Mouse (Mus musculus) lung, embryonic 16.5 days (tissue): ENCODE data around the gene Prkca. TPM values are rescaled to one million over a fixed set of nuclear protein-coding genes. Genes with fewer than 3 reads are reported as not detected.

Experiments
- ATAC-seq: fragments of 200-750 bp; cut with Nextera tagmentation; 2 replicates; pipeline ENCODE4 v1.8.0; 2017; ENCODE audit warnings: low read depth, mild to moderate bottlenecking, moderate library complexity
- H3K27ac ChIP-seq: fragments of 300-500 bp; sonication (generic); 2 replicates; pipeline ENCODE4 v1.5.1; 2014; ENCODE audit warnings: mild to moderate bottlenecking, control low read depth, low read length
- H3K27me3 ChIP-seq: fragments of 300-500 bp; sonication (generic); 2 replicates; pipeline ENCODE4 v1.6.1; 2014; ENCODE audit warnings: low read depth, low read length, mixed read lengths; ENCODE audit not compliant: control insufficient read depth, insufficient read depth
- H3K36me3 ChIP-seq: fragments of 300-500 bp; sonication (generic); 2 replicates; pipeline ENCODE4 v1.6.1; 2014; ENCODE audit warnings: low read length; ENCODE audit not compliant: control insufficient read depth, insufficient read depth
- H3K4me1 ChIP-seq: fragments of 300-500 bp; sonication (generic); replicated peaks from 2 replicates; pipeline ENCODE4 v1.6.1; 2014; ENCODE audit warnings: low read length, mixed read lengths; ENCODE audit not compliant: control insufficient read depth, insufficient read depth
- H3K4me2 ChIP-seq: fragments of 300-500 bp; sonication (generic); 2 replicates; pipeline ENCODE4 v1.6.1; 2014; ENCODE audit warnings: low read depth, low read length, control low read depth
- H3K4me3 ChIP-seq: fragments of 300-500 bp; sonication (generic); 2 replicates; pipeline ENCODE4 v1.5.1; 2014; ENCODE audit warnings: mild to moderate bottlenecking, low read length, control low read depth
- H3K9ac ChIP-seq: fragments of 300-500 bp; sonication (generic); 2 replicates; pipeline ENCODE4 v1.6.1; 2014; ENCODE audit warnings: low read length, control low read depth
- H3K9me3 ChIP-seq: fragments of 300-500 bp; sonication (generic); 2 replicates; pipeline ENCODE4 v1.6.1; 2016; ENCODE audit warnings: low read length; ENCODE audit not compliant: control insufficient read depth
- WGBS: fragments of 180-500 bp; shearing (Covaris S2); extraction: QIAGEN DNeasy Blood & Tissue Kit; methylation state at CpG from one replicate; pipeline ENCODE4 v1.1.7; 2014; 5-methylcytosine and 5-hydroxymethylcytosine counted together
- polyA plus RNA-seq: library from polyadenylated mRNA; unstranded; fragments of >200 nt; fragmentation: Nextera tagmentation; extraction: Ambion mirVana; gene quantifications from 2 replicates; pipeline ENCODE4 v1.2.1, GENCODE M21; 2015

Prkca gene
- polyA plus RNA-seq, 1 experiment from 2014 or later, result 10.1 TPM

- Histone ChIP-seq H3K4me2 (no peak overlapping the region), H3K27me3 (peaks cover 12% of the 10 kb centered on the region; the same call in 1 of the 2 replicates), H3K9ac (no peak overlapping the region), H3K27ac (no peak overlapping the region), H3K36me3 (no peaks in the 10 kb centered on the region), H3K9me3 (no peaks in the 10 kb centered on the region), H3K4me3 (no peak overlapping the region), H3K4me1 (no peaks in the 10 kb centered on the region)
- ATAC-seq, result no peak
- 52% methylated on average over 3 of the region's 3 CpGs for WGBS
Measured at GRCm38 (mm10) chr11:107913317-107913716, 430.4 kb downstream of the Prkca start.

GRCm38 (mm10) chr11:107905364-107905763 is 438.4 kb downstream of the Prkca start:
- no peak for ATAC-seq

DNA sequence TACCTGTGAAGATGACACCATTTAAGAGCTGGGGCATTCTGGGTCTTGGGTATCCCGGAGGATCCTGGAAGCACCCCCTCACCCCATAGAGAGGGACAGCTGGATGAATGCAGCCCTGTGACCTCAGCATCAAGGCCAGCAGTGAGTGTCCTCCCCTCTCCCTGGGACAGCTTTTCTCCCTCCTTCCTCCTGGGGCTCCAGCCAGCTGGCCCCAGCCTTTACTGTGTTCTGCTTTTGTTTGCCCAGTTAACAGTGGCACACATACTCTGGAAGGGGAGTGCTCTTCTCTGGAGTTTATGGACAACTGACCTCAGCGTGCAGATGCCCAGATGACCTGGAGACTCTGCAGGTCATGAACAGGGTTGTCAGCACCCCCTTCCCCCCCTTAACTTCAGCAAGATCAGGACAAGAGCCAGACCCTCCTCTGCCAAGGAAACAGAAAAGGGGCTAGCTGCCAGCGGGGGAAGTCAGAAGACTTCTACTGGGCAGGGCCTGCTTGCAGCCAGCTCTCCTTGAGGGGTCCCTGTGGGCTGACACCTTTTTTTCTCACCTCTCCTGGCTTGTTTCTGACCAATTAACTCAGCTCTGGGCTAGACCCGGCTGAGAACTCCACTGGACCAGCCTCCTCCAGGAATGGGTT is 439.6 kb downstream of the Prkca start:
- no peaks in the 10 kb centered on the region for H3K36me3 ChIP-seq
- no peak overlapping the region for H3K27ac ChIP-seq
- H3K4me3 ChIP-seq, result no peak overlapping the region
- 18% methylated on average over 4 of the region's 4 CpGs for WGBS
- no peaks in the 10 kb centered on the region for H3K4me1 ChIP-seq
- H3K9me3 ChIP-seq, result no peaks in the 10 kb centered on the region
- no peak overlapping the region for H3K4me2 ChIP-seq
- no peaks in the 10 kb centered on the region for H3K27me3 ChIP-seq
- no peak; the same call in 1 of the 2 replicates for ATAC-seq
- no peak overlapping the region for H3K9ac ChIP-seq

More at GRCm38 (mm10) chr11:107905364-107905763, 438.4 kb downstream of the Prkca start:
- H3K27ac ChIP-seq, result no peak overlapping the region
- H3K9ac ChIP-seq, result no peak overlapping the region
- H3K4me1 ChIP-seq, result no peaks in the 10 kb centered on the region
- H3K9me3 ChIP-seq, result no peaks in the 10 kb centered on the region
- H3K4me2 ChIP-seq, result no peak overlapping the region
- H3K36me3 ChIP-seq, result no peaks in the 10 kb centered on the region
- no peak overlapping the region for H3K4me3 ChIP-seq
- H3K27me3 ChIP-seq, result no peaks in the 10 kb centered on the region
- 72% methylated on average over 9 of the region's 9 CpGs for WGBS

- no peak overlapping the region for H3K4me2 ChIP-seq
- H3K9me3 ChIP-seq, result no peaks in the 10 kb centered on the region
- no peak overlapping the region for H3K4me3 ChIP-seq
- no peak overlapping the region for H3K9ac ChIP-seq
- no peak overlapping the region for H3K27ac ChIP-seq
- WGBS, result 38% methylated on average over 4 of the region's 4 CpGs
- no peaks in the 10 kb centered on the region for H3K36me3 ChIP-seq
- no peak for ATAC-seq
- H3K4me1 ChIP-seq, result no peaks in the 10 kb centered on the region
- no peaks in the 10 kb centered on the region for H3K27me3 ChIP-seq
Measured at GRCm38 (mm10) chr11:107900470-107900869, 443.3 kb downstream of the Prkca start.

- WGBS, result 51% methylated on average over 2 of the region's 2 CpGs
Measured at GRCm38 (mm10) chr11:107898698-107899097, 445.0 kb downstream of the Prkca start.

DNA sequence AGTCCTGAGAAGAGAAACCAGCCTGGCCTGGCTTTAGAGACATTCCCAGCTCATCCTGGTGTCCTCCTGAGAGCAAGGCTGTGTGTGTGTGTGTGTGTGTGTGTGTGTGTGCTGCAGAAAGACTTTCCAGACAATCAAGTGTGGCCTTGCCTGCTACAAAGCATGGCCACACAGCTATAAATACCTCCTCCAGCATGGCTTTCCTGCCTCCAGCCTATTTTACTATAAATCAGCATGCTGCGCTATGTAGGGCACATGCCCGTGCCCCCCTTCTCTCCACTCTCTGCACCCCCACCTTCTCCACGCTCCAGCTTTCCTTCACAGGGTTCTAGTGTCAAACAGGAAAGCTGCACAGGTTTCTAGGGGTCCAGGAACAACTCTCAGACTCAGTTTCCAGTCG is 448.1 kb downstream of the Prkca start:
- Histone ChIP-seq H3K4me3 (no peak overlapping the region), H3K4me2 (no peak overlapping the region), H3K27ac (no peak overlapping the region), H3K9me3 (no peaks in the 10 kb centered on the region), H3K9ac (no peak overlapping the region), H3K27me3 (no peaks in the 10 kb centered on the region), H3K36me3 (no peaks in the 10 kb centered on the region), H3K4me1 (no peaks in the 10 kb centered on the region)
- no peak for ATAC-seq
- WGBS, result 49% methylated on average over 4 of the region's 4 CpGs

More at GRCm38 (mm10) chr11:107898698-107899097, 445.0 kb downstream of the Prkca start:
- Histone ChIP-seq H3K27me3 (no peaks in the 10 kb centered on the region), H3K4me3 (no peak overlapping the region), H3K4me2 (no peak overlapping the region), H3K27ac (no peak overlapping the region), H3K9me3 (no peaks in the 10 kb centered on the region), H3K9ac (no peak overlapping the region), H3K4me1 (no peaks in the 10 kb centered on the region), H3K36me3 (no peaks in the 10 kb centered on the region)
- ATAC-seq, result no peak

DNA sequence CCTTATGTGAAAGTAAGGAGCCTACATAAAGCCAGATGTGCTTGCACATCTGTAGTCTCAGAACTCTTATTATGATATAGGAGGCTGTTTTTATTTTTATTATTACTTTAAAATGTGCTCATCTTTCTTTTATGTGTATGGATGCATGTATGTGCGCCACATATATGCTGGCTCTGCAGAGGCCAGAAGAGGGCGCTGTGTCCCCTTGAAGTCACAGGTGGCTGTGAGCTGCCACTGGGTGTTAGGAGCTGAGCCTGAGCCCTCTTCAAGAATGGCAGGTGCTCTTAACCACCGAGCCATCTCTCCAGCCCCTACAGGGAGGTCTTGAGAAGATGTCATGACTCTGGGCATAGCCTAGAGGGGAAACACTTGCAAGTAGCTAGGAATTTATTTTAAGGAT is 452.4 kb downstream of the Prkca start:
- 88% methylated on average over 3 of the region's 3 CpGs for WGBS
- no peak overlapping the region for H3K9ac ChIP-seq
- H3K4me3 ChIP-seq, result no peak overlapping the region
- no peaks in the 10 kb centered on the region for H3K27me3 ChIP-seq
- no peak overlapping the region for H3K27ac ChIP-seq
- no peaks in the 10 kb centered on the region for H3K9me3 ChIP-seq
- no peak for ATAC-seq
- H3K36me3 ChIP-seq, result no peaks in the 10 kb centered on the region
- no peaks in the 10 kb centered on the region for H3K4me1 ChIP-seq
- no peak overlapping the region for H3K4me2 ChIP-seq

DNA sequence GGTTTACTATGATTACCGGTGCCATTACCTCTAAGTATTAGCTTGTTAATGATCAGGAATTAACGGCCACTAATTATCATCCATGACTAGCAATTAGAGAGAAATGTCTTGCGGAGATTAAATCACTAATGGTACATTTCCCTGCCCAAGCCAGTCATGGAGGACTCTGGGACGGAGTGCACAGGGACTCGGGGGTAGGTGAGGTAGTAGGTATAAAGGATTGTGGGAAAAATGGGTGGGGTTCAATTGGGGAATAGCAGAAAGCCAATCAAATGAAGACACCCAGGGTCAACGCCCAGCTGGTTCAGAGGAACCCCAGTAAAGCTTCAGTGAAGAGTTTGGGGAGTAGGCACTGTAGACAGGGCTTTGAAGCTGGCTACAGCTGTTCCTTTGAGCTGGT is 456.4 kb downstream of the Prkca start:
- H3K4me1 ChIP-seq, result no peaks in the 10 kb centered on the region
- H3K4me3 ChIP-seq, result no peak overlapping the region
- H3K36me3 ChIP-seq, result no peaks in the 10 kb centered on the region
- H3K4me2 ChIP-seq, result no peak overlapping the region
- no peak overlapping the region for H3K27ac ChIP-seq
- no peaks in the 10 kb centered on the region for H3K27me3 ChIP-seq
- H3K9ac ChIP-seq, result no peak overlapping the region
- no peak for ATAC-seq
- no peaks in the 10 kb centered on the region for H3K9me3 ChIP-seq
- WGBS, result 80% methylated on average over 6 of the region's 6 CpGs
